Mouse (Mus musculus) skeletal muscle tissue, postnatal 0 days (tissue): ENCODE results near the gene Cfhr2. TPM values are rescaled to one million over a fixed set of nuclear protein-coding genes. Genes with fewer than 3 reads are reported as not detected.

Experiments
- polyA plus RNA-seq: library from polyadenylated mRNA; unstranded; fragments of >200 nt; fragmentation: Nextera tagmentation; extraction: Ambion mirVana; gene quantifications from 2 replicates; pipeline ENCODE4 v1.2.1, GENCODE M21; 2015

Cfhr2 gene
- not detected in 2 replicates for polyA plus RNA-seq

DNA sequence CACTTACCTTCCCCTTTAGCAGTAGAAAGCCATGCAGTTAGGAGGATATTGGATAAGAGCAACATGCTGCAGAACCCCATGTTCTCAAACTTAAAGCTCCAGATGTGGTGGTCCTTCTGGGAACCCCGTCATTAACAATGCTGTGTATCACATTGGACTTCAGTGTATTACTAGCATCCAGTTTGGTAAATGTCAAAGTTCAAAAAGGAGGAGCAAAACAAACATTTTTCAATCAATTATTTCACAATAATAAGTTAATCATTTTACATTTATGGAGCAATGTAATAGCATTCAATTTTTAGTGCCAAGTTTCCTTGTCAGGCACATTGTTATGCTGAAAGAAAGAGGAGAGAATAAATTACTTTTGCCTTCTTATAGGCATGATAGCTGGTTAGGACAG is at the start of gene Cfhr2:
Cfhr2 (minus strand) TSS at position 155 of the 400 bp plus-strand sequence.

DNA sequence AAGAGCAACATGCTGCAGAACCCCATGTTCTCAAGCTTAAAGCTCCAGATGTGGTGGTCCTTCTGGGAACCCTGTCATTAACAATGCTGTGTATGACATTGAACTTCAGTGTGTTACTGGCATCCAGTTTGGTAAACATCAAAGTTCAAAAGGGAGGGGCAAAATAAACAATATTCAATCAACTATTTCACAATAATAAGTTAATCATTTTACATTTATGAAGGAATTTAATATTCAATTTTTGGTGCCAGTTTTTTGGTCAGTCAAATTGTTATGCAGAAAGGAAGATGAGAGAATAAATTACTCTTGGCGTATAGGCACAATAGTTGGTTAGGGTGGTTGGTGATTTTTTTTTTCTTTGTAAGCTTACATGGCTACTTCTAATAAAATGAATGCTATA is 77.4 kb downstream of the Cfhr2 start, which contains the start of gene Gm4788:
Gm4788 (minus strand) TSS at position 101 of the 400 bp plus-strand sequence.

Other genes starting within 250 kb of the Cfhr2 start
- gene Gm4788, start 77.5 kb downstream of the Cfhr2 start, polyA plus RNA-seq, result not detected in 2 replicates